Mouse (Mus musculus): ENCODE measurements around the gene Hs6st3. TPM values are rescaled to one million over a fixed set of nuclear protein-coding genes. Genes with fewer than 3 reads are reported as not detected.

Hs6st3 gene
- polyA plus RNA-seq, 1 experiment = 0.08 TPM

GRCm38 (mm10) chr14:119919177-119919576 lies 781.0 kb downstream of the Hs6st3 start:
- H3K36me3 ChIP-seq (ENCODE audit: control insufficient read depth, insufficient read depth, low read length) = no peaks in the 10 kb centered on the region
- DNase-seq = no peak
- H3K4me1 ChIP-seq (ENCODE audit: control insufficient read depth, insufficient read depth, low read length) = no peaks in the 10 kb centered on the region
- TF ChIP-seq CTCF (conservative IDR thresholded peaks at IDR 0.05; ENCODE audit: insufficient read depth, insufficient read length, low read depth, low read length) = no peak
- TF ChIP-seq POLR2A (IDR thresholded peaks at IDR 0.05; ENCODE audit: low read depth, low read length) = no peak
- H3K27ac ChIP-seq (ENCODE audit: insufficient read depth, low read depth, low read length) = no peak overlapping the region
- H3K27me3 ChIP-seq (replicated peaks; ENCODE audit: control insufficient read depth, insufficient read depth, low read length) = no peaks in the 10 kb centered on the region
- no peak overlapping the region for H3K4me3 ChIP-seq (ENCODE audit: insufficient read depth, low read depth, low read length)
- WGBS = 53% methylated on average over 1 of the region's 1 CpGs

Other genes starting within 250 kb of the Hs6st3 start
- gene Dzip1, start 212.9 kb upstream of the Hs6st3 start, polyA plus RNA-seq (2012; rRNA removed) = 5.7 and 6.0 TPM in 2 replicates
- gene Dnajc3, start 200.4 kb upstream of the Hs6st3 start, polyA plus RNA-seq (2012; rRNA removed) = 30.9 and 32.7 TPM in 2 replicates
- gene Uggt2, start 38.9 kb upstream of the Hs6st3 start, polyA plus RNA-seq (2012; rRNA removed) = 3.4 and 3.5 TPM in 2 replicates

Measured in kidney, adult 2 months (tissue).